In genomic region chr11:114657737-114658136, GRCm38 (mm10) we compare ENCODE assay signal across 8 mouse cellular contexts. TPM values are rescaled to one million over a fixed set of nuclear protein-coding genes. Genes with fewer than 3 reads are reported as not detected.
DNase-seq lines count a peak whose midpoint lies in the region; ATAC-seq lines count a peak whose summit lies in the region.

No protein-coding gene starts in this region.

- no peak overlapping the region for H3K9ac ChIP-seq in kidney, embryonic 14.5 days (ENCODE audit: low read depth, low read length)
- peak overlapping the region; percentile 47; the same call in 1 of the 2 replicates for H3K9ac ChIP-seq in hindbrain, embryonic 13.5 days
- H3K9ac ChIP-seq in neural tube, embryonic 12.5 days, result no peak overlapping the region

- no peaks in the 10 kb centered on the region for H3K36me3 ChIP-seq in kidney, embryonic 14.5 days (ENCODE audit: control insufficient read depth, insufficient read depth, low read length)
- H3K36me3 ChIP-seq in hindbrain, embryonic 13.5 days, result no peaks in the 10 kb centered on the region
- no peaks in the 10 kb centered on the region for H3K36me3 ChIP-seq in neural tube, embryonic 12.5 days

- no peak overlapping the region for H3K4me2 ChIP-seq in kidney, embryonic 14.5 days (replicated peaks; ENCODE audit: low read depth, low read length)
- H3K4me2 ChIP-seq in hindbrain, embryonic 13.5 days, result peak overlapping the region; percentile 40
- H3K4me2 ChIP-seq in neural tube, embryonic 12.5 days (replicated peaks), result peak overlapping the region; percentile 27; the same call in 1 of the 2 replicates

- H3K4me3 ChIP-seq in kidney, embryonic 14.5 days (ENCODE audit: low read length), result no peak overlapping the region
- H3K4me3 ChIP-seq in hindbrain, embryonic 13.5 days, result no peak overlapping the region
- no peak overlapping the region for H3K4me3 ChIP-seq in neural tube, embryonic 12.5 days

- no peak for ATAC-seq in kidney, embryonic 14.5 days (ENCODE audit: low FRiP score, low TSS enrichment)
- ATAC-seq in hindbrain, embryonic 13.5 days (ENCODE audit: low FRiP score), result peak; percentile 50
- no peak for ATAC-seq in neural tube, embryonic 12.5 days (ENCODE audit: low FRiP score, low read depth)
- ATAC-seq in activated CD4-positive, CD25-positive, alpha-beta regulatory T cell, adult 4 months, result no peak

- DNase-seq in kidney, adult 18-20 months, result peak; percentile 52
- DNase-seq in Muller cell, postnatal 12 days (ENCODE audit: inconsistent ontology term), result peak; percentile 41
- DNase-seq in cerebellum, postnatal 4 days (ENCODE audit: low spot score in 2 of 2), result peak; percentile 73 to 84
- peak; percentile 77 to 84 for DNase-seq in lung, adult 18-20 months

- no peaks in the 10 kb centered on the region for H3K9me3 ChIP-seq in kidney, embryonic 14.5 days (ENCODE audit: control insufficient read depth, low read length)
- H3K9me3 ChIP-seq in hindbrain, embryonic 13.5 days, result no peaks in the 10 kb centered on the region
- H3K9me3 ChIP-seq in neural tube, embryonic 12.5 days, result no peaks in the 10 kb centered on the region

- H3K4me1 ChIP-seq in kidney, embryonic 14.5 days (ENCODE audit: control insufficient read depth, insufficient read depth, low read length), result no peaks in the 10 kb centered on the region
- H3K4me1 ChIP-seq in hindbrain, embryonic 13.5 days (replicated peaks), result peaks cover 29% of the 10 kb centered on the region
- H3K4me1 ChIP-seq in neural tube, embryonic 12.5 days, result peaks cover 7% of the 10 kb centered on the region; the same call in 1 of the 2 replicates

- no peaks in the 10 kb centered on the region; the same call in 1 of the 2 replicates for H3K27me3 ChIP-seq in kidney, embryonic 14.5 days (ENCODE audit: control insufficient read depth, insufficient read depth, low read length)
- H3K27me3 ChIP-seq in hindbrain, embryonic 13.5 days, result 0 out of 2 replicates have a peak, but pooled peaks cover 14% of the 10 kb centered on the region
- H3K27me3 ChIP-seq in neural tube, embryonic 12.5 days (replicated peaks), result 0 out of 2 replicates have a peak, but pooled peaks cover 3% of the 10 kb centered on the region

- no peak overlapping the region for H3K27ac ChIP-seq in kidney, embryonic 14.5 days (ENCODE audit: low read depth, low read length)
- peak overlapping the region; percentile 73 for H3K27ac ChIP-seq in hindbrain, embryonic 13.5 days
- peak overlapping the region; percentile 33; the same call in 1 of the 2 replicates for H3K27ac ChIP-seq in neural tube, embryonic 12.5 days

- WGBS in kidney, embryonic 14.5 days, result 22% methylated on average over 7 of the region's 7 CpGs
- 19% methylated on average over 7 of the region's 7 CpGs for WGBS in hindbrain, embryonic 13.5 days
- WGBS in neural tube, embryonic 12.5 days, result 25% methylated on average over 7 of the region's 7 CpGs

RNA-seq across cellular contexts. Expression of gene Rpl38, which starts 10.6 kb away (rescaled TPM):
- 1,061 and 1,397 TPM in 2 replicates for polyA plus RNA-seq in kidney, embryonic 14.5 days (2014; fragmentation: Nextera tagmentation; extraction: Ambion mirVana)
- polyA plus RNA-seq in hindbrain, embryonic 13.5 days (2015; fragmentation: Nextera tagmentation; extraction: Ambion mirVana), result 809 and 885 TPM in 2 replicates
- polyA plus RNA-seq in neural tube, embryonic 12.5 days (2016; fragmentation: Nextera tagmentation; extraction: Ambion mirVana), result 855 and 903 TPM in 2 replicates
- 1,000 to 10,000 TPM; 1,043 to 1,380 TPM for polyA plus RNA-seq in activated CD4-positive, CD25-positive, alpha-beta regulatory T cell, adult 4 months (2017; shearing (Covaris generic))

RNA-seq across cellular contexts. Expression of gene Ttyh2, which starts 17.5 kb away (rescaled TPM):
- polyA plus RNA-seq in kidney, embryonic 14.5 days (2014; fragmentation: Nextera tagmentation; extraction: Ambion mirVana), result 9.1 and 10.4 TPM in 2 replicates
- polyA plus RNA-seq in hindbrain, embryonic 13.5 days (2015; fragmentation: Nextera tagmentation; extraction: Ambion mirVana), result 33.0 and 33.9 TPM in 2 replicates
- polyA plus RNA-seq in neural tube, embryonic 12.5 days (2016; fragmentation: Nextera tagmentation; extraction: Ambion mirVana), result 21.6 and 23.8 TPM in 2 replicates
- polyA plus RNA-seq in activated CD4-positive, CD25-positive, alpha-beta regulatory T cell, adult 4 months (2017; shearing (Covaris generic)), result 1 to 10 TPM; 2.4 to 3.3 TPM
